Mouse (Mus musculus) heart, embryonic 16.5 days (tissue): ENCODE results near the gene Mmp24. TPM values are rescaled to one million over a fixed set of nuclear protein-coding genes. Genes with fewer than 3 reads are reported as not detected.

Experiments
- ATAC-seq: fragments of 200-750 bp; cut with Nextera tagmentation; replicated peaks from 2 replicates; pipeline ENCODE4 v1.8.0; 2017; ENCODE audit warnings: moderate number of reproducible peaks; ENCODE audit not compliant: insufficient read depth, low FRiP score; ENCODE audit errors: extremely low read depth
- H3K27ac ChIP-seq: fragments of 300-500 bp; sonication (generic); 2 replicates; pipeline ENCODE4 v1.5.1; 2014; ENCODE audit warnings: mild to moderate bottlenecking, low read length, control low read depth, moderate library complexity
- H3K27me3 ChIP-seq: fragments of 300-500 bp; sonication (generic); 2 replicates; pipeline ENCODE4 v1.6.1; 2014; ENCODE audit warnings: low read length, mixed read lengths; ENCODE audit not compliant: control insufficient read depth, insufficient read depth
- H3K36me3 ChIP-seq: fragments of 300-500 bp; sonication (generic); 2 replicates; pipeline ENCODE4 v1.6.1; 2014; ENCODE audit not compliant: control insufficient read depth, insufficient read depth
- H3K4me1 ChIP-seq: fragments of 300-500 bp; sonication (generic); 2 replicates; pipeline ENCODE4 v1.6.1; 2014; ENCODE audit warnings: low read length, mixed read lengths; ENCODE audit not compliant: control insufficient read depth, insufficient read depth
- H3K4me2 ChIP-seq: fragments of 300-500 bp; sonication (generic); 2 replicates; pipeline ENCODE4 v1.6.1; 2014; ENCODE audit warnings: low read depth, mild to moderate bottlenecking, control low read depth, low read length
- H3K4me3 ChIP-seq: fragments of 300-500 bp; sonication (generic); 2 replicates; pipeline ENCODE4 v1.5.1; 2014; ENCODE audit warnings: mild to moderate bottlenecking, control low read depth, low read length
- H3K9ac ChIP-seq: fragments of 300-500 bp; sonication (generic); 2 replicates; pipeline ENCODE4 v1.6.1; 2014; ENCODE audit warnings: low read length, control low read depth
- H3K9me3 ChIP-seq: fragments of 300-500 bp; sonication (generic); replicated peaks from 2 replicates; pipeline ENCODE4 v1.6.1; 2016; ENCODE audit warnings: low read length; ENCODE audit not compliant: control insufficient read depth
- WGBS: fragments of 180-500 bp; shearing (Covaris S2); extraction: QIAGEN DNeasy Blood & Tissue Kit; methylation state at CpG from one replicate; pipeline ENCODE4 v1.1.7; 2014; 5-methylcytosine and 5-hydroxymethylcytosine counted together
- polyA plus RNA-seq: library from polyadenylated mRNA; unstranded; fragments of >200 nt; fragmentation: Nextera tagmentation; extraction: Ambion mirVana; gene quantifications from 2 replicates; pipeline ENCODE4 v1.2.1, GENCODE M21; 2015

Gene Mmp24
- polyA plus RNA-seq, 1 experiment from 2014 or later, result 0.04 TPM

GRCm38 (mm10) chr2:155779506-155779905 is 4.4 kb downstream of the Mmp24 start:
- H3K9me3 ChIP-seq, result no peaks in the 10 kb centered on the region
- 75% methylated on average over 3 of the region's 3 CpGs for WGBS

DNA sequence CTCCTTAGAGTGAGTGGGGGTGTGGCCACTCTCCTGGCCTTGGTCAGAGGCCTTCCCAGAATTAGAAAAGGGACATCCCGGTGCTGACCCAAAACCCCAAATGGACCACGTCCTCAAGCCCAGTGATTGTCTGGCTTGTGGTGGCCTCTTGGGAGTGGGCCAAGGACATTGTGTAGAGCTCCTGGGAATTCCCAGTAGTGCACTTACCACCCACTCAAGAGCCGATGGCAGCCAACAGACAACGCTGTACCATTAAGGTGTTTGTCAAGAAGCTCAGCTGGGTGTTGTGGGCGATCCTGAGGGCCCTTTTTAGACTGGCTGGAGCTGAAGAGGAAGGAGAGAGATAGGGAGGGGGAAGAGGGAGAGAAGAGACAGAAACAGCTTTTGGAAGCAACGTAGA is 9.4 kb downstream of the Mmp24 start:
- Histone ChIP-seq H3K9ac (no peak overlapping the region), H3K9me3 (no peaks in the 10 kb centered on the region), H3K27ac (no peak overlapping the region), H3K4me2 (no peak overlapping the region), H3K4me3 (no peak overlapping the region), H3K27me3 (peaks cover 6% of the 10 kb centered on the region), H3K4me1 (no peaks in the 10 kb centered on the region), H3K36me3 (no peaks in the 10 kb centered on the region)
- ATAC-seq, result no peak
- WGBS, result 67% methylated on average over 6 of the region's 6 CpGs

More at GRCm38 (mm10) chr2:155779506-155779905, 4.4 kb downstream of the Mmp24 start:
- Histone ChIP-seq H3K27ac (no peak overlapping the region), H3K4me1 (no peaks in the 10 kb centered on the region), H3K9ac (no peak overlapping the region), H3K36me3 (no peaks in the 10 kb centered on the region), H3K27me3 (peaks cover 32% of the 10 kb centered on the region), H3K4me2 (no peak overlapping the region), H3K4me3 (no peak overlapping the region)
- no peak for ATAC-seq

GRCm38 (mm10) chr2:155786905-155787304 is 11.8 kb downstream of the Mmp24 start:
- Histone ChIP-seq H3K4me3 (no peak overlapping the region), H3K9me3 (no peaks in the 10 kb centered on the region), H3K4me1 (no peaks in the 10 kb centered on the region), H3K9ac (no peak overlapping the region), H3K27ac (no peak overlapping the region), H3K27me3 (peaks cover 6% of the 10 kb centered on the region), H3K4me2 (no peak overlapping the region), H3K36me3 (no peaks in the 10 kb centered on the region)
- no peak for ATAC-seq
- 57% methylated on average over 5 of the region's 5 CpGs for WGBS

GRCm38 (mm10) chr2:155787949-155788931 is 13.1 kb downstream of the Mmp24 start:
- no peaks in the 10 kb centered on the region for H3K36me3 ChIP-seq
- 55% methylated on average over 18 of the region's 18 CpGs for WGBS
- ATAC-seq, result no peak

DNA sequence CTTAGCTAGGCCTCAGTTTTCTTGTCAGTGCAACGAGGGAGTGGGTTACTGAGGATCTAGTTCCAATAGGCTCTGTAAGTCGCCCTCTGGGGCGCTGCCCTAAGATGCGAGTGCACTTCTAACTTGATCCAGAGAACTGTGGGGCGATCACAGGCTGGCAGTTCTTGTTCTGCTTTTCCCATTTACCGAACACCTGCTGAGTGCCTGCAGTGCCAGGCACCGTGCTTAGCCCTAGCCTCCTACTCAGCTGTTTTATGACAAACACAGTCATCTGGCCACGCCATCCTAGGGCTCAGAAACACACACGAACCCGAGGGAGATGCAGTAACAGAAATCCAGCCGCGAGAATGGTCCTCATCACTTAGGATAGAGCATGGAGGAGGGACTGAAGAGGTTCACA is 17.8 kb downstream of the Mmp24 start:
- peaks cover 4% of the 10 kb centered on the region for H3K27me3 ChIP-seq
- H3K27ac ChIP-seq, result no peak overlapping the region
- no peaks in the 10 kb centered on the region for H3K9me3 ChIP-seq
- H3K4me3 ChIP-seq, result no peak overlapping the region
- no peak for ATAC-seq
- H3K4me2 ChIP-seq, result no peak overlapping the region
- no peak overlapping the region for H3K9ac ChIP-seq
- no peaks in the 10 kb centered on the region for H3K36me3 ChIP-seq
- H3K4me1 ChIP-seq, result no peaks in the 10 kb centered on the region
- 38% methylated on average over 12 of the region's 12 CpGs for WGBS

More at GRCm38 (mm10) chr2:155787949-155788931, 13.1 kb downstream of the Mmp24 start:
- Histone ChIP-seq H3K9me3 (no peaks in the 10 kb centered on the region), H3K4me2 (no peak overlapping the region), H3K4me1 (no peaks in the 10 kb centered on the region), H3K27me3 (peaks cover 6% of the 10 kb centered on the region), H3K27ac (no peak overlapping the region), H3K4me3 (no peak overlapping the region), H3K9ac (no peak overlapping the region)

DNA sequence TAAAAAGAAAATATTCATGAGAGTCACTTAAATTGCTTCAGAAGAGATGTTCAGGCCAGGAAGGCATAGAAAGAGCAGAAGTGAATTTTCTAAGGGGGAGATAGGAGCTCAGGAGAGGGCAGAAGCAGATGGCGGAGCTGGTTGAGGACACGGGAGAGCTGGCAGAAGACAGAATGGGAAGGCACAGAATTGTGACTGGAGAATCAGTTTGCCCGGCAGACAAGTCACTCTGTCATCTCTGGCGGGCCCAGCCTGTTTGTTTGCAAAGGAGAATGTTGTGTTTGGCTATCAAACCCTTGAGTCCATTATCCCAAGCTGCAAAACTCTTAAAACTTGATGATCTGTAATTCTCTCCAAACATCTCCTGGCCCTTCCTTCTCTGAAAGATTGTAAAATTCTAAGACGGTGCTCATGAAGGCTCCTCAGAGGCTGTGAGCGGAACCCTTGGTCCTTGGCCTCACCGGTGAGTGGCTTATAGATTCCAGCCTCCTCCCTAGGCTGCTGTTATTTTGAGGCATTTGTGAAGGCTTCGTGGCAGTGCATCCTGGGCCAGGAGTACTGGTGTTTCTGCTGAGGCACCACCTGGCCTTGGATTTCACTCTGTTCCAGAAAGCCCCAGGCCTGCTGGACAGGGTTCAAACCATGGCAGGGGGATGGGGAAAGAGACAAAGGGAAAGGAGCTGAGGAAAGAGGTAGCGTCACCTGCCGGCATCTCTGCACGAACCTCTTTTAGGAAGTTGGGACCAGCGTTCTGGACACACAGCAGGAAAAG is 19.7 kb downstream of the Mmp24 start:
- Histone ChIP-seq H3K4me3 (no peak overlapping the region), H3K36me3 (no peaks in the 10 kb centered on the region), H3K27ac (no peak overlapping the region), H3K4me1 (no peaks in the 10 kb centered on the region), H3K9ac (no peak overlapping the region), H3K27me3 (no peaks in the 10 kb centered on the region), H3K4me2 (no peak overlapping the region), H3K9me3 (no peaks in the 10 kb centered on the region)
- 86% methylated on average over 12 of the region's 12 CpGs for WGBS
- no peak for ATAC-seq

DNA sequence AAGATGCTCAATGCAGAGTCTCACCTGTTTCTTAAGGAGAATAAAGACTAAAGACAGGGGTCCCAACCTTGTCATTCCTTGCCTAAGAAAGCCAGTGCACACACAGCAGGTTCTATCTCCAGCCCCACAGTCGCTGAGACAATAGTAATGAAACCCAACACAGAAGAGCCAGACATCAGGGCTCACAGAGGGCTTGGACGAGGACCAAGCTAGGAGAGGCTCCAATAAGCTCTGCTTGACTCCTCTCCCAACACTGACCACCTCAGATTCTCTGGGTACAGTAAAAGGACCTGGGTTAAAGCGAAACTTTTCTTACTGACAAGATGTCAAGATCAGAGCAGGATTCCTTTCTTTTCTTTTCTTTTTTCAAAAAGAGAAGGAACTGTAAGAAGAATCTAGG is 23.5 kb downstream of the Mmp24 start:
- H3K4me3 ChIP-seq, result no peak overlapping the region
- H3K27me3 ChIP-seq, result no peaks in the 10 kb centered on the region
- H3K9ac ChIP-seq, result no peak overlapping the region
- H3K4me2 ChIP-seq, result no peak overlapping the region
- no peaks in the 10 kb centered on the region for H3K4me1 ChIP-seq
- no peaks in the 10 kb centered on the region for H3K36me3 ChIP-seq
- WGBS, result 50% methylated on average over 3 of the region's 3 CpGs
- H3K9me3 ChIP-seq, result no peaks in the 10 kb centered on the region
- H3K27ac ChIP-seq, result no peak overlapping the region
- ATAC-seq, result no peak

- Histone ChIP-seq H3K36me3 (no peaks in the 10 kb centered on the region), H3K27me3 (no peaks in the 10 kb centered on the region), H3K9ac (no peak overlapping the region), H3K4me1 (peaks cover 4% of the 10 kb centered on the region; the same call in 1 of the 2 replicates), H3K27ac (no peak overlapping the region), H3K4me3 (no peak overlapping the region), H3K4me2 (no peak overlapping the region), H3K9me3 (no peaks in the 10 kb centered on the region)
- ATAC-seq, result no peak
- 54% methylated on average over 3 of the region's 3 CpGs for WGBS
Observed at GRCm38 (mm10) chr2:155802761-155803160, 27.6 kb downstream of the Mmp24 start.

- no peak overlapping the region for H3K27ac ChIP-seq
- peaks cover 4% of the 10 kb centered on the region; the same call in 1 of the 2 replicates for H3K4me1 ChIP-seq
- H3K4me2 ChIP-seq, result no peak overlapping the region
- no peaks in the 10 kb centered on the region for H3K9me3 ChIP-seq
- H3K27me3 ChIP-seq, result no peaks in the 10 kb centered on the region
- no peaks in the 10 kb centered on the region for H3K36me3 ChIP-seq
- no peak overlapping the region for H3K9ac ChIP-seq
- 59% methylated on average over 5 of the region's 5 CpGs for WGBS
- ATAC-seq, result no peak
- H3K4me3 ChIP-seq, result no peak overlapping the region
Observed at GRCm38 (mm10) chr2:155804053-155804452, 28.9 kb downstream of the Mmp24 start.
